Mouse (Mus musculus) heart, embryonic 14.5 days (tissue): Measurements from ENCODE around the gene Myh3. TPM values are rescaled to one million over a fixed set of nuclear protein-coding genes. Genes with fewer than 3 reads are reported as not detected.
"Not testable (repeated sequence)": the region's sequence is repeated elsewhere in the genome, so short reads cannot be mapped to it uniquely, and the experiment has no call there.

Experiments used
- ATAC-seq: fragments of 200-750 bp; cut with Nextera tagmentation; 2 replicates; pipeline ENCODE4 v1.8.0; 2017; ENCODE audit warnings: low read depth, moderate TSS enrichment; ENCODE audit not compliant: insufficient number of reproducible peaks, insufficient read depth, low FRiP score
- H3K27ac ChIP-seq, 2 experiments: fragments of 200-500 bp in 1 of 2; fragments of 300-500 bp in 1 of 2; sonication (generic) in 1 of 2; replicated peaks in 1 of 2; 2 replicates each; pipeline ENCODE4 v1.5.1; 2012 to 2014; ENCODE audit warnings: low read depth in 2 of 2, low read length in 2 of 2, control low read depth in 1 of 2, mild to moderate bottlenecking in 1 of 2, mixed read lengths in 1 of 2; ENCODE audit not compliant: control insufficient read depth in 1 of 2, insufficient read depth in 1 of 2
- H3K27me3 ChIP-seq: fragments of 300-500 bp; sonication (generic); 2 replicates; pipeline ENCODE4 v1.6.1; 2014; ENCODE audit warnings: mild to moderate bottlenecking, low read length, control low read depth; ENCODE audit not compliant: control insufficient read depth, insufficient read depth
- H3K36me3 ChIP-seq: fragments of 300-500 bp; sonication (generic); 2 replicates; pipeline ENCODE4 v1.6.1; 2014; ENCODE audit warnings: mild to moderate bottlenecking, control low read depth, low read length, mixed read lengths; ENCODE audit not compliant: control insufficient read depth, insufficient read depth
- H3K4me1 ChIP-seq, 2 experiments: fragments of 200-500 bp in 1 of 2; fragments of 300-500 bp in 1 of 2; sonication (generic) in 1 of 2; 2 replicates each; pipeline ENCODE4 v1.6.1; 2012 to 2014; ENCODE audit warnings: low read length in 2 of 2, control low read depth in 1 of 2, mixed read lengths in 1 of 2; ENCODE audit not compliant: control insufficient read depth in 2 of 2, insufficient read depth in 2 of 2
- H3K4me2 ChIP-seq: fragments of 300-500 bp; sonication (generic); 2 replicates; pipeline ENCODE4 v1.6.1; 2014; ENCODE audit warnings: mild to moderate bottlenecking, low read length
- H3K4me3 ChIP-seq, 2 experiments: fragments of 200-500 bp in 1 of 2; fragments of 300-500 bp in 1 of 2; sonication (generic) in 1 of 2; 2 replicates each; pipeline ENCODE4 v1.5.1; 2012 to 2014; ENCODE audit warnings: low read length in 2 of 2, mild to moderate bottlenecking in 2 of 2, control low read depth in 1 of 2, low read depth in 1 of 2, moderate library complexity in 1 of 2; ENCODE audit not compliant: control insufficient read depth in 1 of 2, insufficient read depth in 1 of 2
- H3K9ac ChIP-seq: fragments of 300-500 bp; sonication (generic); 2 replicates; pipeline ENCODE4 v1.6.1; 2014; ENCODE audit warnings: mild to moderate bottlenecking, low read length
- H3K9me3 ChIP-seq: fragments of 300-500 bp; sonication (generic); 2 replicates; pipeline ENCODE4 v1.6.1; 2016; ENCODE audit warnings: low read length, control low read depth; ENCODE audit not compliant: control insufficient read depth
- WGBS: fragments of 180-500 bp; shearing (Covaris S2); extraction: QIAGEN DNeasy Blood & Tissue Kit; methylation state at CpG from one replicate; pipeline ENCODE4 v1.1.7; 2014; 5-methylcytosine and 5-hydroxymethylcytosine counted together
- polyA plus RNA-seq: library from polyadenylated mRNA; unstranded; fragments of >200 nt; fragmentation: Nextera tagmentation; extraction: Ambion mirVana; gene quantifications from 2 replicates; pipeline ENCODE4 v1.2.1, GENCODE M21; 2014

Myh3 gene
- polyA plus RNA-seq, 1 experiment from 2014 or later, result 0.57 TPM

- Histone ChIP-seq H3K27me3 (peaks cover 26% of the 10 kb centered on the region), H3K4me2 (no peak overlapping the region), H3K4me1 (peaks cover 3 to 4% of the 10 kb centered on the region in 2 experiments; a peak in 1 of 4 replicates), H3K4me3 (no peak overlapping the region), H3K36me3 (no peaks in the 10 kb centered on the region), H3K27ac (no peak overlapping the region), H3K9me3 (peaks cover 3% of the 10 kb centered on the region; the same call in 1 of the 2 replicates), H3K9ac (no peak overlapping the region)
- no peak for ATAC-seq
- WGBS, result 77% methylated on average over 13 of the region's 13 CpGs
Observed at GRCm38 (mm10) chr11:67082793-67083192, 4.7 kb downstream of the Myh3 start.

- Histone ChIP-seq H3K9ac (no peak overlapping the region), H3K4me3 (no peak overlapping the region), H3K27me3 (peaks cover 26% of the 10 kb centered on the region), H3K27ac (no peak overlapping the region), H3K4me2 (no peak overlapping the region), H3K9me3 (peaks cover 3% of the 10 kb centered on the region; the same call in 1 of the 2 replicates), H3K36me3 (no peaks in the 10 kb centered on the region), H3K4me1 (peaks cover 3 to 4% of the 10 kb centered on the region in 2 experiments; a peak in 1 of 4 replicates)
- ATAC-seq, result no peak
- 62% methylated on average over 6 of the region's 6 CpGs for WGBS
Observed at GRCm38 (mm10) chr11:67083239-67083638, 5.1 kb downstream of the Myh3 start.

DNA sequence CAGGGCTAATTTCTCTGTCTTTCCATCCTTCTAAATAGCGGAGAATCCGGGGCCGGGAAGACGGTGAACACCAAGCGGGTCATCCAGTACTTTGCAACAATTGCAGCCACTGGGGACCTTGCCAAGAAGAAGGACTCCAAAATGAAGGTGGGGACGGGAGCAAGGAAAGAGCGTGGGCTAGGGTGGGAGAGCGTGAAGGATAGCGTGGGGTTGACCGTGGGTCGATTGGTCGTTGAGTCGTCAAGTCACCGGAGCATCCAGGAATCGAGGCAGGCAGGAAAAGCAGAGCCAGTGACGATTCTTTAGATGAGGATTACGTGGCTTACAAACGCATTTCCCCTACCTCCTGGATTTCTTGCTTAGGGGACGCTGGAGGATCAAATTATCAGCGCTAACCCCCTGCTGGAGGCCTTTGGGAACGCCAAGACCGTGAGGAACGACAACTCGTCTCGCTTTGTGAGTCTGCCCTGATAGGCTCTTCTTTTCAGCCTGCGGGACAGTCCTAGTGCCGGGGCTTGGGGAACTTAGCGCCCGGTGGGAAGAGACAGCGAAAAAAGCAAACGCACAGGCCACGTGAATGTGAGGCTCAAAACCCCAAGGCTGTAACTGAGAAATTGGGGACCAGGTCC is 5.7 kb downstream of the Myh3 start:
- Histone ChIP-seq H3K27me3 (peaks cover 26% of the 10 kb centered on the region), H3K27ac (no peak overlapping the region), H3K36me3 (no peaks in the 10 kb centered on the region), H3K9ac (no peak overlapping the region), H3K9me3 (peaks cover 3% of the 10 kb centered on the region; the same call in 1 of the 2 replicates), H3K4me2 (no peak overlapping the region), H3K4me1 (peaks cover 3 to 4% of the 10 kb centered on the region in 2 experiments; a peak in 1 of 4 replicates), H3K4me3 (no peak overlapping the region)
- 37% methylated on average over 32 of the region's 32 CpGs for WGBS
- no peak for ATAC-seq

DNA sequence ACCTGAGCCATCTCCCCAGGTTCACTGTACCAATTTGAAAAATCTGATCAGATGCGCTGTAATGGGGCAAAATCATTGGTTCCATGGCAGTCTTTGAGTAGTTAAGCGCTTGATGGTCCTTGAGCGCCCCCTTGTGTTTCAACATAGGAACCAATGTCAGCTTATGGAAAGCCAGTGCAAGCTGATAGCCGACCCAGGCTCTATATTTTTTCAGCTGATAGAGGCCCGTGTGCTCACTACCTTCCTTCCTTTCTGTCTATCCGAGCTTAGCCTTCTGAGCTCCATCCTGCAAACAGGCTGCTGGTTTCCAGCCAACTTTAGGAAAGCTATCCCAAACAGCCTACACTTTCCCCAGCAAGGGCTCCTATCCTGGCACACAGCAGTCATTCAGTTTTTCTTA is 7.4 kb downstream of the Myh3 start:
- no peak for ATAC-seq
- Histone ChIP-seq H3K4me3 (no peak overlapping the region), H3K9ac (no peak overlapping the region), H3K27me3 (peaks cover 26% of the 10 kb centered on the region), H3K4me2 (no peak overlapping the region), H3K4me1 (peaks cover 3 to 4% of the 10 kb centered on the region in 2 experiments; a peak in 1 of 4 replicates), H3K9me3 (peaks cover 3% of the 10 kb centered on the region; the same call in 1 of the 2 replicates), H3K36me3 (no peaks in the 10 kb centered on the region), H3K27ac (no peak overlapping the region)
- 4% methylated on average over 6 of the region's 6 CpGs for WGBS

GRCm38 (mm10) chr11:67086467-67087164 is 8.5 kb downstream of the Myh3 start:
- WGBS, result 45% methylated on average over 9 of the region's 9 CpGs
- Histone ChIP-seq H3K9me3 (peaks cover 3% of the 10 kb centered on the region; the same call in 1 of the 2 replicates), H3K27ac (no peak overlapping the region), H3K4me2 (no peak overlapping the region), H3K27me3 (peaks cover 24% of the 10 kb centered on the region), H3K9ac (no peak overlapping the region), H3K4me1 (peaks cover 0 to under 1% of the 10 kb centered on the region in 2 experiments; a peak in 1 of 4 replicates), H3K36me3 (no peaks in the 10 kb centered on the region), H3K4me3 (no peak overlapping the region)
- no peak for ATAC-seq

- H3K36me3 ChIP-seq, result no peaks in the 10 kb centered on the region
- no peak overlapping the region for H3K4me3 ChIP-seq
- 75% methylated on average over 12 of the region's 12 CpGs for WGBS
- H3K4me1 ChIP-seq, result no peaks in the 10 kb centered on the region
- no peak overlapping the region for H3K9ac ChIP-seq
- peaks cover 3% of the 10 kb centered on the region; the same call in 1 of the 2 replicates for H3K9me3 ChIP-seq
- H3K4me2 ChIP-seq, result no peak overlapping the region
- peaks cover 24% of the 10 kb centered on the region for H3K27me3 ChIP-seq
- no peak for ATAC-seq
- H3K27ac ChIP-seq, result no peak overlapping the region
Observed at GRCm38 (mm10) chr11:67087225-67087624, 9.1 kb downstream of the Myh3 start.

DNA sequence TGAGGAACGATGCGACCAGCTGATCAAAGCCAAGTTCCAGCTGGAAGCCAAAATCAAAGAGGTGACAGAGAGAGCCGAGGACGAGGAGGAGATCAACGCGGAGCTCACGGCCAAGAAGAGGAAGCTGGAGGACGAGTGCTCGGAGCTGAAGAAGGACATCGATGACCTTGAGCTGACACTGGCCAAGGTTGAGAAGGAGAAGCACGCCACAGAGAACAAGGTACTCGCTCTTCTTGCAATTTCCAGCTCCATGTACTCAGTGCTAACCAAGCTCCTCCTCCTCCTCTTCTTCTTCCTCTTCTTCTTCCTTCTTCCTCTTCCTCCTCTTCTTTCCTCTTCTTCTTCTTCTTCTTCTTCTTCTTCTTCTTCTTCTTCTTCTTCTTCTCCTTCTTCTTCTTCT is 14.3 kb downstream of the Myh3 start:
- not testable (repeated sequence) for ATAC-seq, H3K4me3 ChIP-seq, H3K27ac ChIP-seq, H3K4me1 ChIP-seq, H3K9me3 ChIP-seq, H3K9ac ChIP-seq, H3K36me3 ChIP-seq, H3K27me3 ChIP-seq, H3K4me2 ChIP-seq
- 90% methylated on average over 12 of the region's 12 CpGs for WGBS
